Mouse (Mus musculus) thymus, adult 2 months (tissue): ENCODE results near the gene Arhgap24. TPM values are rescaled to one million over a fixed set of nuclear protein-coding genes. Genes with fewer than 3 reads are reported as not detected.

Source experiments
- DNase-seq: peaks from one replicate; pipeline ENCODE4 v3.0.0; 2021
- H3K27ac ChIP-seq: fragments of 200-500 bp; 2 replicates; pipeline ENCODE4 v1.5.1; 2012; ENCODE audit warnings: low read length, control low read depth; ENCODE audit not compliant: control insufficient read depth, insufficient read depth
- H3K27me3 ChIP-seq: fragments of 200-500 bp; 2 replicates; pipeline ENCODE4 v1.6.1; 2012; ENCODE audit warnings: mild to moderate bottlenecking, low read length, moderate library complexity, mixed read lengths; ENCODE audit not compliant: control insufficient read depth, insufficient read depth
- H3K36me3 ChIP-seq: fragments of 200-500 bp; 2 replicates; pipeline ENCODE4 v1.6.1; 2012; ENCODE audit warnings: mild to moderate bottlenecking, low read length, moderate library complexity; ENCODE audit not compliant: control insufficient read depth, insufficient read depth
- H3K4me1 ChIP-seq: fragments of 200-500 bp; replicated peaks from 2 replicates; pipeline ENCODE4 v1.6.1; 2012; ENCODE audit warnings: low read length; ENCODE audit not compliant: control insufficient read depth, insufficient read depth
- H3K4me3 ChIP-seq: fragments of 200-500 bp; 2 replicates; pipeline ENCODE4 v1.5.1; 2012; ENCODE audit warnings: mild to moderate bottlenecking, low read length, control low read depth, moderate library complexity; ENCODE audit not compliant: control insufficient read depth, insufficient read depth
- CTCF ChIP-seq: fragments of 200-500 bp; IDR thresholded peaks from 2 replicates; pipeline ENCODE4 v1.5.1; 2012; ENCODE audit warnings: mild to moderate bottlenecking, control low read depth, low read length, moderate library complexity, borderline replicate concordance; ENCODE audit not compliant: control insufficient read depth, poor library complexity, insufficient read depth; ENCODE audit errors: extremely low read depth
- POLR2A ChIP-seq: fragments of 200-500 bp; IDR thresholded peaks from 2 replicates; pipeline ENCODE4 v1.6.1; 2012; ENCODE audit warnings: mild to moderate bottlenecking, low read length, control low read depth, moderate library complexity; ENCODE audit not compliant: control insufficient read depth, poor library complexity, insufficient read depth; ENCODE audit errors: extremely low read depth
- WGBS: fragments of 180-500 bp; shearing (Covaris S2); methylation state at CpG from one replicate; pipeline ENCODE4 v1.1.7; 2018; 5-methylcytosine and 5-hydroxymethylcytosine counted together
- polyA plus RNA-seq: library from polyadenylated mRNA; depleted of rRNA; stranded (reverse); fragments of >200 nt; gene quantifications from 2 replicates; pipeline ENCODE4 v1.2.3, GENCODE M21; 2012

Arhgap24 gene
- polyA plus RNA-seq, 1 experiment, result 4.5 TPM

GRCm38 (mm10) chr5:102719368-102719972, 238.3 kb downstream of the Arhgap24 start:
- no peaks in the 10 kb centered on the region for H3K36me3 ChIP-seq
- no peaks in the 10 kb centered on the region for H3K27me3 ChIP-seq
- no peaks in the 10 kb centered on the region for H3K4me1 ChIP-seq
- WGBS, result 64% methylated on average over 8 of the region's 8 CpGs
- no peak overlapping the region for H3K27ac ChIP-seq
- no peak for TF ChIP-seq CTCF
- TF ChIP-seq POLR2A, result no peak
- no peak overlapping the region for H3K4me3 ChIP-seq
- no peak for DNase-seq

- Histone ChIP-seq H3K4me1 (no peaks in the 10 kb centered on the region), H3K36me3 (no peaks in the 10 kb centered on the region), H3K27me3 (no peaks in the 10 kb centered on the region), H3K4me3 (no peak overlapping the region), H3K27ac (no peak overlapping the region)
- 93% methylated on average over 3 of the region's 3 CpGs for WGBS
- TF ChIP-seq CTCF (no peak), POLR2A (no peak)
- no peak for DNase-seq
These were observed 242.4 kb downstream of the Arhgap24 start for GRCm38 (mm10) chr5:102723558-102723957.

GRCm38 (mm10) chr5:102724813-102725348, 243.7 kb downstream of the Arhgap24 start:
- no peak overlapping the region for H3K27ac ChIP-seq
- no peaks in the 10 kb centered on the region for H3K36me3 ChIP-seq
- TF ChIP-seq CTCF (no peak), POLR2A (no peak)
- H3K4me1 ChIP-seq, result no peaks in the 10 kb centered on the region
- no peak overlapping the region for H3K4me3 ChIP-seq
- H3K27me3 ChIP-seq, result no peaks in the 10 kb centered on the region
- 18% methylated on average over 9 of the region's 9 CpGs for WGBS
- no peak for DNase-seq

- Histone ChIP-seq H3K4me3 (no peak overlapping the region), H3K36me3 (no peaks in the 10 kb centered on the region), H3K4me1 (no peaks in the 10 kb centered on the region), H3K27me3 (no peaks in the 10 kb centered on the region), H3K27ac (no peak overlapping the region)
- TF ChIP-seq POLR2A (no peak), CTCF (no peak)
- 74% methylated on average over 6 of the region's 6 CpGs for WGBS
- no peak for DNase-seq
These were observed 244.2 kb downstream of the Arhgap24 start for GRCm38 (mm10) chr5:102725365-102725764.

GRCm38 (mm10) chr5:102726985-102727384, 245.8 kb downstream of the Arhgap24 start:
- 86% methylated on average over 4 of the region's 4 CpGs for WGBS
- H3K4me1 ChIP-seq, result no peaks in the 10 kb centered on the region
- no peak overlapping the region for H3K4me3 ChIP-seq
- TF ChIP-seq CTCF (no peak), POLR2A (no peak)
- no peaks in the 10 kb centered on the region for H3K27me3 ChIP-seq
- DNase-seq, result no peak
- H3K27ac ChIP-seq, result no peak overlapping the region
- no peaks in the 10 kb centered on the region for H3K36me3 ChIP-seq

- Histone ChIP-seq H3K36me3 (no peaks in the 10 kb centered on the region), H3K4me1 (no peaks in the 10 kb centered on the region), H3K27me3 (no peaks in the 10 kb centered on the region), H3K4me3 (no peak overlapping the region), H3K27ac (no peak overlapping the region)
- TF ChIP-seq CTCF (no peak), POLR2A (no peak)
- DNase-seq, result no peak
These were observed 247.3 kb downstream of the Arhgap24 start for GRCm38 (mm10) chr5:102728531-102728930.
